Mouse (Mus musculus): ENCODE measurements at regions not wholly inside any gene's neighbourhood (a gene's known extent, or its start where the extent isn't known, plus 50 kb on each side); places are given as distances from the start of the nearest gene placed in this dataset.

DNA sequence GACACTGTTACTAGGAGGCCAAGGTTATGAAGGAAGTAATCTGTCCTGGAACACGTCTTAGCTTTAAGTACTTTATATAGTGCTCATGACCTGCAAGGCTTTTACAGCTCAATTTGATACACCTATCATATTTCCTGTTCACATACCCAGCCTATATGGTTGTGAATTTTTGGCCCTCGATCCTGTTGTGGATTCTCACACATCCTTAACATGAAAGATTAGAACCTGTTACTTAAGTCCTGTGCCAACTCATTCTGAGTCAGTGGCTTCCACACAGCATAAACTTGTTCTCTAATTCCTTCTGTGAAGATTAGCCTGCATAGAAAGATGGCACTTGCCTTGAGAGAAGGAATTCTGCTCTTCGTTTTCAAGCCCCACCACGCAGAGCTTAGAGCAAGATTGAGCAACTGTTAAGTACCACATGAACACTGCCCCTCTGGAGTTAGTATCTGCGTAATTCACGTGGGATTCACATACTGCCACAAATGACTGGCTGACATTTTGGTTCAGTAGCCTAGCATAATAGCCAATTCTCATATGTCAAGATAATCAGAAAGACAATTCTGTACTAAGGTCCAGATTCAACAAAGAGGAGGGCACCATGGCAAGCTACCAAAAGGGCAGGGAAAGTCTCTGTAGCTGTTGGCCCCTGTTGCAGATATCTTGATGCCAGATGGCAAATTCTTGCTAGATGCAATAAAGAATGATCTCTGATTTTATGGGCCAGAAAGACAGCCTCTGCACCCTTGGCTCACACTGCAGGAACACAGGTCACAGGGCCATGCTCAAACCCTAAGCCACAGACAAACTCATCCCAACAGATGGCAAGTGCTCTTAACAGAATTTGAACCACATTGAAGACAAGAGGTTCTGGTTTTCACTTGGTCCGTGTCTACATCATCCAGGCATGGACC lies 62.7 kb upstream of the Slc4a7 start:
- no peaks in the 10 kb centered on the region for H3K36me3 ChIP-seq (ENCODE audit: control insufficient read depth, insufficient read depth)
- no peaks in the 10 kb centered on the region for H3K79me2 ChIP-seq (ENCODE audit: control insufficient read depth, insufficient read depth)
- H3K4me3 ChIP-seq (ENCODE audit: insufficient read depth, poor library complexity, severe bottlenecking) = no peak overlapping the region
- TF ChIP-seq CTCF (IDR thresholded peaks at IDR 0.05; ENCODE audit: control insufficient read depth, insufficient read depth, insufficient read length) (no peak), MAX (IDR thresholded peaks at IDR 0.05) (no peak), MYOD1 (IDR thresholded peaks at IDR 0.05; ENCODE audit: control insufficient read depth, insufficient read length, low read depth) (no peak), USF1 (IDR thresholded peaks at IDR 0.05; ENCODE audit: low read depth) (no peak), CEBPB (IDR thresholded peaks at IDR 0.05; ENCODE audit: low read depth) (no peak), MYOG (IDR thresholded peaks at IDR 0.05; ENCODE audit: control insufficient read depth, extremely low read depth, insufficient read length) (no peak), FOSL1 (IDR thresholded peaks at IDR 0.05; ENCODE audit: insufficient read depth, low read length, poor library complexity, severe bottlenecking) (peak; percentile 31)
- no peaks in the 10 kb centered on the region for H3K79me3 ChIP-seq (ENCODE audit: low read depth)
- no peaks in the 10 kb centered on the region for H3K27me3 ChIP-seq (ENCODE audit: control insufficient read depth, insufficient read depth, insufficient read length)
- no peak overlapping the region for H3ac ChIP-seq (ENCODE audit: control insufficient read depth, insufficient read length, low read depth)

- TF ChIP-seq MYOD1 (IDR thresholded peaks at IDR 0.05; ENCODE audit: control insufficient read depth, insufficient read length, low read depth) (no peak), CTCF (IDR thresholded peaks at IDR 0.05; ENCODE audit: control insufficient read depth, insufficient read depth, insufficient read length) (no peak), USF1 (IDR thresholded peaks at IDR 0.05; ENCODE audit: low read depth) (no peak), MYOG (IDR thresholded peaks at IDR 0.05; ENCODE audit: control insufficient read depth, extremely low read depth, insufficient read length) (no peak), FOSL1 (IDR thresholded peaks at IDR 0.05; ENCODE audit: insufficient read depth, low read length, poor library complexity, severe bottlenecking) (no peak), MAX (IDR thresholded peaks at IDR 0.05) (no peak), CEBPB (IDR thresholded peaks at IDR 0.05; ENCODE audit: low read depth) (no peak)
- no peaks in the 10 kb centered on the region for H3K36me3 ChIP-seq (ENCODE audit: control insufficient read depth, insufficient read depth)
- no peaks in the 10 kb centered on the region for H3K27me3 ChIP-seq (ENCODE audit: control insufficient read depth, insufficient read depth, insufficient read length)
- no peaks in the 10 kb centered on the region for H3K79me2 ChIP-seq (ENCODE audit: control insufficient read depth, insufficient read depth)
- no peaks in the 10 kb centered on the region for H3K79me3 ChIP-seq (ENCODE audit: low read depth)
- no peak overlapping the region for H3ac ChIP-seq (ENCODE audit: control insufficient read depth, insufficient read length, low read depth)
- no peak overlapping the region for H3K4me3 ChIP-seq (ENCODE audit: insufficient read depth, poor library complexity, severe bottlenecking)
Observed at GRCm38 (mm10) chr14:14640023-14640441, 62.0 kb upstream of the Slc4a7 start.

GRCm38 (mm10) chr14:14640557-14640956 lies 61.5 kb upstream of the Slc4a7 start:
- no peak overlapping the region for H3K4me3 ChIP-seq (ENCODE audit: insufficient read depth, poor library complexity, severe bottlenecking)
- no peak overlapping the region for H3ac ChIP-seq (ENCODE audit: control insufficient read depth, insufficient read length, low read depth)
- TF ChIP-seq MYOG (IDR thresholded peaks at IDR 0.05; ENCODE audit: control insufficient read depth, extremely low read depth, insufficient read length) = no peak
- no peaks in the 10 kb centered on the region for H3K79me2 ChIP-seq (ENCODE audit: control insufficient read depth, insufficient read depth)
- H3K27me3 ChIP-seq (ENCODE audit: control insufficient read depth, insufficient read depth, insufficient read length) = no peaks in the 10 kb centered on the region
- H3K79me3 ChIP-seq (ENCODE audit: low read depth) = no peaks in the 10 kb centered on the region
- no peaks in the 10 kb centered on the region for H3K36me3 ChIP-seq (ENCODE audit: control insufficient read depth, insufficient read depth)

DNA sequence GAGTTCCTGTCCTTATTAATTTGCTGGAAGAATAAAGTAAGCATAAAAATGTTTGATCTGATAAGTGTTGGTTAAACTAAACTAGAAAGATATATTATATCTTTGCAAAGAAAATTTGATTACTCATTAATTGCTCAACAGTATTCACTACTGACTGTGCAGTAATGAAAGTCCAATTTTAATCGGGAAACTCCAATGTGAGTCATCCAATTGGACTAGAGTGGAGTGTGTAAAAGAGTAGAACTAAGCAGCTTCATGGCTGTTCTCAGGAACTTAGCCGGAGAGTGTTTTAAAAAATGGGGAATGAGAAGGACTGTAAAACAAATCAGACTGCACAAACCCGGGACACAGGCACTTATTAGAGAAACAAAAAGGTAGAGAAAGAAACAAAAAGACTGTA lies 58.5 kb upstream of the Slc4a7 start:
- Histone ChIP-seq H3ac (ENCODE audit: control insufficient read depth, insufficient read length, low read depth) (no peak overlapping the region), H3K27me3 (ENCODE audit: control insufficient read depth, insufficient read depth, insufficient read length) (no peaks in the 10 kb centered on the region), H3K79me3 (ENCODE audit: low read depth) (no peaks in the 10 kb centered on the region), H3K4me3 (ENCODE audit: insufficient read depth, poor library complexity, severe bottlenecking) (no peak overlapping the region), H3K36me3 (ENCODE audit: control insufficient read depth, insufficient read depth) (no peaks in the 10 kb centered on the region), H3K79me2 (ENCODE audit: control insufficient read depth, insufficient read depth) (no peaks in the 10 kb centered on the region)
- no peak for TF ChIP-seq MYOD1 (IDR thresholded peaks at IDR 0.05; ENCODE audit: control insufficient read depth, insufficient read length, low read depth)
- peak; percentile 33 for TF ChIP-seq CEBPB (IDR thresholded peaks at IDR 0.05; ENCODE audit: low read depth)

DNA sequence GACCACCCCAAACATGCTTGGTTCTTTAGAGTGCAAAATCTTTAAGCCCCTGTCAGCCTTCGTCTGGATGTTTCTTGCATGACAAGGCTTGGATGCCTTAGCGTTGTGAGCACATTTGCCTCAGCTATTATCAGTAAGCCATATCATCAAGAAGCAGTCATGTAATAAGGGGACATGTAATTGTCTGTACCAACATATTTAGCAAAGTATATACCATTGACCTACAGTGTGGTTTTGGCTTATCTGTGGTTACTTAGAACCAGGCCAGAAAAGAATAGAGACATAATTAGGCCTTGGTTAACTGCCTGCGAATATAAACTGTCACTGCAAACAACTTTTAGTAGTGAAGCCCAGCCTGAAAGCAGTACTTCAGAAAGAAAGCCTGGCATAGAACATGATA lies 57.0 kb upstream of the Slc4a7 start:
- Histone ChIP-seq H3K4me3 (ENCODE audit: insufficient read depth, poor library complexity, severe bottlenecking) (no peak overlapping the region), H3ac (ENCODE audit: control insufficient read depth, insufficient read length, low read depth) (no peak overlapping the region), H3K79me3 (ENCODE audit: low read depth) (no peaks in the 10 kb centered on the region), H3K36me3 (ENCODE audit: control insufficient read depth, insufficient read depth) (no peaks in the 10 kb centered on the region), H3K79me2 (ENCODE audit: control insufficient read depth, insufficient read depth) (no peaks in the 10 kb centered on the region), H3K27me3 (ENCODE audit: control insufficient read depth, insufficient read depth, insufficient read length) (no peaks in the 10 kb centered on the region)
- TF ChIP-seq MYOG (IDR thresholded peaks at IDR 0.05; ENCODE audit: control insufficient read depth, extremely low read depth, insufficient read length) = no peak
- no peak for TF ChIP-seq CEBPB (IDR thresholded peaks at IDR 0.05; ENCODE audit: low read depth)
- TF ChIP-seq MYOD1 (IDR thresholded peaks at IDR 0.05; ENCODE audit: control insufficient read depth, insufficient read length, low read depth) = no peak
- no peak for TF ChIP-seq USF1 (IDR thresholded peaks at IDR 0.05; ENCODE audit: low read depth)
- TF ChIP-seq CTCF (IDR thresholded peaks at IDR 0.05; ENCODE audit: control insufficient read depth, insufficient read depth, insufficient read length) = no peak
- no peak for TF ChIP-seq FOSL1 (IDR thresholded peaks at IDR 0.05; ENCODE audit: insufficient read depth, low read length, poor library complexity, severe bottlenecking)
- no peak for TF ChIP-seq MAX (IDR thresholded peaks at IDR 0.05)

All from C2C12 (cell line).